Mouse (Mus musculus): ENCODE measurements at regions not wholly inside any gene's neighbourhood (a gene's known extent, or its start where the extent isn't known, plus 50 kb on each side); places are given as distances from the start of the nearest gene placed in this dataset.
"Not testable (repeated sequence)": the region's sequence is repeated elsewhere in the genome, so short reads cannot be mapped to it uniquely, and the experiment has no call there.

- no peak for DNase-seq (ENCODE audit: low spot score in 2 of 2)
Observed at GRCm38 (mm10) chr12:113332226-113332625, 146.5 kb downstream of the Tmem121 start.

GRCm38 (mm10) chr12:113333399-113333798, 147.7 kb downstream of the Tmem121 start:
- no peak for DNase-seq (ENCODE audit: low spot score in 2 of 2)

GRCm38 (mm10) chr12:113333853-113334252, 148.1 kb downstream of the Tmem121 start:
- DNase-seq (ENCODE audit: low spot score in 2 of 2) = not testable (repeated sequence)

GRCm38 (mm10) chr12:113337271-113337670, 151.5 kb downstream of the Tmem121 start:
- no peak for DNase-seq (ENCODE audit: low spot score in 2 of 2)

- no peak for DNase-seq (ENCODE audit: low spot score in 2 of 2)
Observed at GRCm38 (mm10) chr12:113338891-113339290, 150.4 kb upstream of the Adam6b start.

GRCm38 (mm10) chr12:113341046-113341445, 148.3 kb upstream of the Adam6b start:
- no peak for DNase-seq (ENCODE audit: low spot score in 2 of 2)

GRCm38 (mm10) chr12:113355132-113355531, 134.2 kb upstream of the Adam6b start:
- no peak for DNase-seq (ENCODE audit: low spot score in 2 of 2)

GRCm38 (mm10) chr12:113358077-113358476, 131.2 kb upstream of the Adam6b start:
- no peak for DNase-seq (ENCODE audit: low spot score in 2 of 2)

- DNase-seq (ENCODE audit: low spot score in 2 of 2) = no peak
Observed at GRCm38 (mm10) chr12:113360032-113360431, 129.3 kb upstream of the Adam6b start.

GRCm38 (mm10) chr12:113362409-113363038, 126.8 kb upstream of the Adam6b start:
- DNase-seq (ENCODE audit: low spot score in 2 of 2) = no peak

- DNase-seq (ENCODE audit: low spot score in 2 of 2) = no peak
Observed at GRCm38 (mm10) chr12:113364023-113364422, 125.3 kb upstream of the Adam6b start.

- DNase-seq (ENCODE audit: low spot score in 2 of 2) = no peak
Observed at GRCm38 (mm10) chr12:113364437-113364836, 124.9 kb upstream of the Adam6b start.

- DNase-seq (ENCODE audit: low spot score in 2 of 2) = no peak
Observed at GRCm38 (mm10) chr12:113365783-113366182, 123.5 kb upstream of the Adam6b start.

- DNase-seq (ENCODE audit: low spot score in 2 of 2) = no peak
Observed at GRCm38 (mm10) chr12:113366394-113366793, 122.9 kb upstream of the Adam6b start.

GRCm38 (mm10) chr12:113401578-113402113, 87.7 kb upstream of the Adam6b start:
- peak in 1 of 2 experiments; percentile 21 for DNase-seq (ENCODE audit: low spot score in 2 of 2)

- DNase-seq (ENCODE audit: low spot score in 2 of 2) = no peak
Observed at GRCm38 (mm10) chr12:113402823-113403222, 86.5 kb upstream of the Adam6b start.

- DNase-seq (ENCODE audit: low spot score in 2 of 2) = no peak
Observed at GRCm38 (mm10) chr12:113411113-113411512, 78.2 kb upstream of the Adam6b start.

GRCm38 (mm10) chr12:113413996-113414395, 75.3 kb upstream of the Adam6b start:
- no peak for DNase-seq (ENCODE audit: low spot score in 2 of 2)

GRCm38 (mm10) chr12:113417521-113417920, 71.8 kb upstream of the Adam6b start:
- DNase-seq (ENCODE audit: low spot score in 2 of 2) = no peak

GRCm38 (mm10) chr12:113418731-113419402, 70.4 kb upstream of the Adam6b start:
- DNase-seq (ENCODE audit: low spot score in 2 of 2) = no peak

- DNase-seq (ENCODE audit: low spot score in 2 of 2) = no peak
Observed at GRCm38 (mm10) chr12:113420721-113421305, 68.5 kb upstream of the Adam6b start.

Data from layer of hippocampus, adult 18-20 months (tissue).